Mouse (Mus musculus): ENCODE measurements around the gene Dmc1. TPM values are rescaled to one million over a fixed set of nuclear protein-coding genes. Genes with fewer than 3 reads are reported as not detected.

The Dmc1 gene
- polyA plus RNA-seq, 1 experiment from 2014 or later, result 1.5 TPM

DNA sequence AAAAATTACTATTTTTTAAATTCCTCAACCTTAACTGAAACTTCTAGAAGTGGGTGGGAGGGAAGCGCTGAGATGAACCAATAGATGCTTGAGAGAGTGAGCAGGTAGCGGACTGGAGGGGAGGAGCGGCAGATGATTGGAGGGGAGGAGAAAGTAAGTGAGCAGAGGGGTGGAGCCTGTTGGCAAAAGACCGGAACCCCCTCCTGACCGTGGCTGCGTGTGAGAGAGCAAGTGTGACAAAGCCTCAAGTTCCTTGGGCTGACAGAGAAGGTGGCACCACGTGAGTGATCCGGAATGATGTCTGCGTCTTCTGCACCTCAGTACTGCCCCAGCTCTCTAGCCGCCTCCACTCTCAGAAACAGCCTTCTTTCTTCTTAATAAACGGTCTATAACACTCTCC lies 12.2 kb upstream of the Dmc1 start:
- ATAC-seq (ENCODE audit: insufficient read depth, low FRiP score, low TSS enrichment) (no peak), DNase-seq (ENCODE audit: low spot score) (no peak)
- H3K9ac ChIP-seq (ENCODE audit: low read length), result no peak overlapping the region
- peaks cover 7% of the 10 kb centered on the region for H3K36me3 ChIP-seq (ENCODE audit: control insufficient read depth, insufficient read depth, low read length)
- no peak overlapping the region for H3K27ac ChIP-seq (ENCODE audit: low read depth, low read length)
- no peaks in the 10 kb centered on the region for H3K9me3 ChIP-seq (ENCODE audit: control insufficient read depth, low read length)
- H3K4me2 ChIP-seq (ENCODE audit: low read depth), result no peak overlapping the region
- 81% methylated on average over 11 of the region's 11 CpGs for WGBS
- H3K4me3 ChIP-seq (ENCODE audit: low read depth, low read length), result no peak overlapping the region
- H3K4me1 ChIP-seq (ENCODE audit: control insufficient read depth, insufficient read depth, low read length), result no peaks in the 10 kb centered on the region
- no peaks in the 10 kb centered on the region for H3K27me3 ChIP-seq (ENCODE audit: control insufficient read depth, insufficient read depth, low read length)

DNA sequence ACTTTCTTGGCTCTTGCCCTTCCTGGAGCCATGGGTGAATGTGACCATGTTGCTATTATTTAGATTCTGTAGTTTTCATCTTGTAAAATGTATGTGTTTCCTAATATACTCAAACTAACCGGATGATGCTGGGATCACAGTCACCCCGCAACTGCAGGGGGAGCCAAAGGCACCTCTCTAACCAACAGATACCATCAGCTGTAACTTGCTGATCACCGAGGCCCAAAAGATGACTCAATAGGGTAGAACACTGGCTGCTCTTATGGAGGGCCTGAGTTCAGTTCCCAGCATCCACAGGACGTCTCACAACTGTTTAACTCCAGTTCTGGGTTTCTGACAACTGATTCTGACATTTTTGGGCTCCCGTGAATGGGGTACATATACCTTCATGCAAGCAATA lies 11.8 kb upstream of the Dmc1 start:
- H3K4me1 ChIP-seq (ENCODE audit: control insufficient read depth, insufficient read depth, low read length), result no peaks in the 10 kb centered on the region
- no peak overlapping the region for H3K9ac ChIP-seq (ENCODE audit: low read length)
- 84% methylated on average over 5 of the region's 5 CpGs for WGBS
- peaks cover 7% of the 10 kb centered on the region for H3K36me3 ChIP-seq (ENCODE audit: control insufficient read depth, insufficient read depth, low read length)
- H3K27ac ChIP-seq (ENCODE audit: low read depth, low read length), result no peak overlapping the region
- DNase-seq (ENCODE audit: low spot score) (no peak), ATAC-seq (ENCODE audit: insufficient read depth, low FRiP score, low TSS enrichment) (no peak)
- no peaks in the 10 kb centered on the region for H3K27me3 ChIP-seq (ENCODE audit: control insufficient read depth, insufficient read depth, low read length)
- no peak overlapping the region for H3K4me3 ChIP-seq (ENCODE audit: low read depth, low read length)
- no peak overlapping the region for H3K4me2 ChIP-seq (ENCODE audit: low read depth)
- no peaks in the 10 kb centered on the region for H3K9me3 ChIP-seq (ENCODE audit: control insufficient read depth, low read length)

GRCm38 (mm10) chr15:79615501-79615900 lies 10.6 kb upstream of the Dmc1 start:
- DNase-seq (ENCODE audit: low spot score), result no peak
- no peak overlapping the region for H3K9ac ChIP-seq (ENCODE audit: low read length)
- no peaks in the 10 kb centered on the region for H3K9me3 ChIP-seq (ENCODE audit: control insufficient read depth, low read length)
- no peak overlapping the region for H3K4me2 ChIP-seq (ENCODE audit: low read depth)
- H3K27ac ChIP-seq (ENCODE audit: low read depth, low read length), result no peak overlapping the region
- peaks cover 8% of the 10 kb centered on the region for H3K36me3 ChIP-seq (ENCODE audit: control insufficient read depth, insufficient read depth, low read length)
- no peaks in the 10 kb centered on the region for H3K4me1 ChIP-seq (ENCODE audit: control insufficient read depth, insufficient read depth, low read length)
- ATAC-seq (ENCODE audit: insufficient read depth, low FRiP score, low TSS enrichment), result no peak
- WGBS, result 81% methylated on average over 7 of the region's 7 CpGs
- no peak overlapping the region for H3K4me3 ChIP-seq (ENCODE audit: low read depth, low read length)
- H3K27me3 ChIP-seq (ENCODE audit: control insufficient read depth, insufficient read depth, low read length), result no peaks in the 10 kb centered on the region

- Histone ChIP-seq H3K4me3 (ENCODE audit: low read depth, low read length) (no peak overlapping the region), H3K4me1 (ENCODE audit: control insufficient read depth, insufficient read depth, low read length) (no peaks in the 10 kb centered on the region), H3K36me3 (ENCODE audit: control insufficient read depth, insufficient read depth, low read length) (peaks cover 2% of the 10 kb centered on the region), H3K27me3 (ENCODE audit: control insufficient read depth, insufficient read depth, low read length) (peaks cover 6% of the 10 kb centered on the region; the same call in 1 of the 2 replicates), H3K9me3 (ENCODE audit: control insufficient read depth, low read length) (no peaks in the 10 kb centered on the region), H3K9ac (ENCODE audit: low read length) (no peak overlapping the region), H3K27ac (ENCODE audit: low read depth, low read length) (no peak overlapping the region), H3K4me2 (ENCODE audit: low read depth) (no peak overlapping the region)
- ATAC-seq (ENCODE audit: insufficient read depth, low FRiP score, low TSS enrichment) (no peak), DNase-seq (ENCODE audit: low spot score) (no peak)
- WGBS, result 97% methylated on average over 2 of the region's 2 CpGs
These were observed 4.3 kb upstream of the Dmc1 start for GRCm38 (mm10) chr15:79609226-79609625.

DNA sequence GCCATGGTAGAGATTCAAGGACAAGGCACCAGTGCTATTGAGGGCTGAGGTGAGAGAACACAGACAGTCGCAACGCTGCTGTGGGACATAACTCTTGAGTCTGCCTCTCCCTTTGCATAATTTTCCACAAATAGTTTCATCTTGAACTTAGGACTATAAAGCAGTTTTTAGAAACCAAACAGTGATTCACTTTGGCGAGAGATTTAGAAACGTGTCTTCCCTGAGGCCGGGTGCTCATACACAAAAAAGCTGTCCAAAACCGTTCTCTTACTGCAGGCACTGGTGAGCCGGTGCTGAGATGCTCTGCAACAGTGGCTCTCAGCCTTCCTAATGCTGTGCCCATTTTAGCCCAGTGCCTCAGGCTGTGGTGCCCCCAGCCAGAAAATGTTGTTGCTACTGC lies 3.3 kb upstream of the Dmc1 start:
- Histone ChIP-seq H3K27ac (ENCODE audit: low read depth, low read length) (no peak overlapping the region), H3K4me2 (ENCODE audit: low read depth) (no peak overlapping the region), H3K27me3 (ENCODE audit: control insufficient read depth, insufficient read depth, low read length) (peaks cover 8% of the 10 kb centered on the region; the same call in 1 of the 2 replicates), H3K36me3 (ENCODE audit: control insufficient read depth, insufficient read depth, low read length) (peaks cover 2% of the 10 kb centered on the region; the same call in 1 of the 2 replicates), H3K9ac (ENCODE audit: low read length) (no peak overlapping the region), H3K4me3 (ENCODE audit: low read depth, low read length) (no peak overlapping the region), H3K9me3 (ENCODE audit: control insufficient read depth, low read length) (no peaks in the 10 kb centered on the region), H3K4me1 (ENCODE audit: control insufficient read depth, insufficient read depth, low read length) (no peaks in the 10 kb centered on the region)
- no peak for ATAC-seq (ENCODE audit: insufficient read depth, low FRiP score, low TSS enrichment)
- DNase-seq (ENCODE audit: low spot score), result no peak
- WGBS, result 85% methylated on average over 7 of the region's 7 CpGs

DNA sequence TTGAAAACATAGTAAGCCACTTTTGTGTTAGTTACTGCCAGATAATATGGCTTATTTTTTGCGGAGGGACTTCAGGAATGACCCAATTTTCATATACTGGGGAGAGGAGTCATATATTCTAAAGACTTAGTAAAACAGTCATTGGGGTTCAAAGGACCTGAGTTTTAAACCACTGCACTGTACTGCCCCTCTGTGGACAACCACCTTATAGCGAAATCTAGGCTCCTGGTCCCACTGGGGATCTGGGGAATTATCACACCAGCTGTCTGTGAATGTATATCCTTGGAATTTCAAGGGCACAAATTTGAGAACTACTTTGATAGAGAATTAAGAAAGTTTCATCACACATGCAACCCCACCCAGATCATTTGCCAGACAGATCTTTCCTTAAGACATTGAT lies 2.8 kb upstream of the Dmc1 start:
- no peak for DNase-seq (ENCODE audit: low spot score)
- Histone ChIP-seq H3K36me3 (ENCODE audit: control insufficient read depth, insufficient read depth, low read length) (peaks cover 2% of the 10 kb centered on the region; the same call in 1 of the 2 replicates), H3K4me1 (ENCODE audit: control insufficient read depth, insufficient read depth, low read length) (no peaks in the 10 kb centered on the region), H3K27ac (ENCODE audit: low read depth, low read length) (no peak overlapping the region), H3K4me2 (ENCODE audit: low read depth) (no peak overlapping the region), H3K27me3 (ENCODE audit: control insufficient read depth, insufficient read depth, low read length) (peaks cover 8% of the 10 kb centered on the region; the same call in 1 of the 2 replicates), H3K9ac (ENCODE audit: low read length) (no peak overlapping the region), H3K9me3 (ENCODE audit: control insufficient read depth, low read length) (no peaks in the 10 kb centered on the region), H3K4me3 (ENCODE audit: low read depth, low read length) (no peak overlapping the region)
- no peak for ATAC-seq (ENCODE audit: insufficient read depth, low FRiP score, low TSS enrichment)
- 60% methylated on average over 2 of the region's 2 CpGs for WGBS

- Histone ChIP-seq H3K27me3 (ENCODE audit: control insufficient read depth, insufficient read depth, low read length) (peaks cover 8% of the 10 kb centered on the region; the same call in 1 of the 2 replicates), H3K4me2 (ENCODE audit: low read depth) (no peak overlapping the region), H3K27ac (ENCODE audit: low read depth, low read length) (no peak overlapping the region), H3K9me3 (ENCODE audit: control insufficient read depth, low read length) (no peaks in the 10 kb centered on the region), H3K9ac (ENCODE audit: low read length) (no peak overlapping the region), H3K4me1 (ENCODE audit: control insufficient read depth, insufficient read depth, low read length) (no peaks in the 10 kb centered on the region), H3K36me3 (ENCODE audit: control insufficient read depth, insufficient read depth, low read length) (peaks cover 2% of the 10 kb centered on the region; the same call in 1 of the 2 replicates), H3K4me3 (ENCODE audit: low read depth, low read length) (no peak overlapping the region)
- WGBS, result 90% methylated on average over 12 of the region's 12 CpGs
- ATAC-seq (ENCODE audit: insufficient read depth, low FRiP score, low TSS enrichment) (no peak), DNase-seq (ENCODE audit: low spot score) (no peak)
These were observed 1.3 kb upstream of the Dmc1 start for GRCm38 (mm10) chr15:79606161-79606560.

GRCm38 (mm10) chr15:79600176-79600575 lies 4.7 kb downstream of the Dmc1 start:
- Histone ChIP-seq H3K36me3 (ENCODE audit: control insufficient read depth, insufficient read depth, low read length) (no peaks in the 10 kb centered on the region), H3K27ac (ENCODE audit: low read depth, low read length) (no peak overlapping the region), H3K4me2 (ENCODE audit: low read depth) (no peak overlapping the region), H3K9me3 (ENCODE audit: control insufficient read depth, low read length) (no peaks in the 10 kb centered on the region), H3K4me3 (ENCODE audit: low read depth, low read length) (no peak overlapping the region), H3K9ac (ENCODE audit: low read length) (no peak overlapping the region), H3K27me3 (ENCODE audit: control insufficient read depth, insufficient read depth, low read length) (peaks cover 8% of the 10 kb centered on the region; the same call in 1 of the 2 replicates), H3K4me1 (ENCODE audit: control insufficient read depth, insufficient read depth, low read length) (no peaks in the 10 kb centered on the region)
- DNase-seq (ENCODE audit: low spot score) (no peak), ATAC-seq (ENCODE audit: insufficient read depth, low FRiP score, low TSS enrichment) (no peak)
- WGBS, result 88% methylated on average over 2 of the region's 2 CpGs

- DNase-seq (ENCODE audit: low spot score) (no peak), ATAC-seq (ENCODE audit: insufficient read depth, low FRiP score, low TSS enrichment) (no peak)
- Histone ChIP-seq H3K27me3 (ENCODE audit: control insufficient read depth, insufficient read depth, low read length) (no peaks in the 10 kb centered on the region), H3K36me3 (ENCODE audit: control insufficient read depth, insufficient read depth, low read length) (no peaks in the 10 kb centered on the region), H3K4me2 (ENCODE audit: low read depth) (no peak overlapping the region), H3K4me1 (ENCODE audit: control insufficient read depth, insufficient read depth, low read length) (no peaks in the 10 kb centered on the region), H3K27ac (ENCODE audit: low read depth, low read length) (no peak overlapping the region), H3K4me3 (ENCODE audit: low read depth, low read length) (no peak overlapping the region), H3K9ac (ENCODE audit: low read length) (no peak overlapping the region), H3K9me3 (ENCODE audit: control insufficient read depth, low read length) (no peaks in the 10 kb centered on the region)
- WGBS, result 87% methylated on average over 1 of the region's 1 CpGs
These were observed 6.2 kb downstream of the Dmc1 start for GRCm38 (mm10) chr15:79598715-79599114.
